Comparison of ENCODE assay signal across 8 mouse cellular contexts in the genomic region with DNA sequence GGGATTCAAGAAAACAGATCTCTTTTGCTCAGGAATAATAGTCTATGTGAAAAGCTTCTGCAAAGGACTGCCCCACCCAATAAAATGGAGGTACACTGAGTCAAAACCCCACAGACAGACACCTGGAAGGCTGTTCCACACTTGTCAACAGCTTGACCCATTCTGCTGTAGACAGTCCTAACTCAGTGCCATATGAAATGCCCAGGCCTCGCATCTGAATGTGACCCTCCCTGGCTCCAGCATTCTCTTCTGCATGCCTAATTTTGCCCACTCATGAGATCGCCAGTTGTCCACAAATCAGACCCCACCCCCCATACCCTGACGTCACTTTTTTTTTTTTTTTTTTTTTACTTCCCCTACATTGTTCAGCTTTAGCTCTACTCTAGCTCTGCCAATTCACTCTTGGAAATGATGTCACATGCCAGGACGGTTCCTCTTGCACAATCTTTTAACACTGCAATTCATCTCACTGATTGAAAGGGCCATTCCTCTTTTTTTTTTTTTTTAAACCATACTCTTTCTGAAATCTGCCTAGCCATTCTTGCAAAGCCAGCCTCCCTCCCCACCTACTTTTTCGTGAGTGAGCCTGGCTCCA. TPM values are rescaled to one million over a fixed set of nuclear protein-coding genes. Genes with fewer than 3 reads are reported as not detected.
DNase-seq lines count a peak whose midpoint lies in the region; ATAC-seq and TF ChIP-seq lines count a peak whose summit lies in the region.

No protein-coding gene starts in this region.

- H3K27me3 ChIP-seq in heart, embryonic 11.5 days (ENCODE audit: control insufficient read depth, insufficient read depth, low read length): no peaks in the 10 kb centered on the region
- no peaks in the 10 kb centered on the region for H3K27me3 ChIP-seq in forebrain, postnatal 0 days (ENCODE audit: insufficient read depth, low read length)

- no peak overlapping the region for H3K4me3 ChIP-seq in heart, embryonic 11.5 days (ENCODE audit: low read depth, low read length)
- H3K4me3 ChIP-seq in forebrain, postnatal 0 days (ENCODE audit: low read depth, low read length): no peak overlapping the region
- H3K4me3 ChIP-seq in macrophage (ENCODE audit: inconsistent target): no peak overlapping the region

- H3K9me3 ChIP-seq in heart, embryonic 11.5 days (replicated peaks; ENCODE audit: control insufficient read depth, low read length): no peaks in the 10 kb centered on the region
- H3K9me3 ChIP-seq in forebrain, postnatal 0 days (ENCODE audit: low read length): no peaks in the 10 kb centered on the region

- no peak for TF ChIP-seq CTCF in forebrain, postnatal 0 days (IDR thresholded peaks at IDR 0.05; ENCODE audit: low read depth)

- no peak overlapping the region for H3K9ac ChIP-seq in heart, embryonic 11.5 days (ENCODE audit: low read depth, low read length)
- H3K9ac ChIP-seq in forebrain, postnatal 0 days: no peak overlapping the region

- H3K4me2 ChIP-seq in heart, embryonic 11.5 days: no peak overlapping the region
- no peak overlapping the region for H3K4me2 ChIP-seq in forebrain, postnatal 0 days (ENCODE audit: low read depth)

- H3K79me2 ChIP-seq in macrophage (ENCODE audit: inconsistent target): no peaks in the 10 kb centered on the region

- 66% methylated on average over 5 of the region's 5 CpGs for WGBS in heart, embryonic 11.5 days (ENCODE audit: insufficient replicate concordance)
- WGBS in forebrain, postnatal 0 days: 18% methylated on average over 5 of the region's 5 CpGs
- 14% methylated on average over 4 of the region's 5 CpGs for WGBS in macrophage (ENCODE audit: missing documents)

- no peaks in the 10 kb centered on the region for H3K4me1 ChIP-seq in heart, embryonic 11.5 days (ENCODE audit: control insufficient read depth, insufficient read depth, low read length)
- H3K4me1 ChIP-seq in forebrain, postnatal 0 days (ENCODE audit: insufficient read depth): no peaks in the 10 kb centered on the region; the same call in 1 of the 2 replicates

- DNase-seq in heart, postnatal 10 days: peak; percentile 24 to 29
- DNase-seq in NIH3T3 (ENCODE audit: low read depth): peak; percentile 53
- peak; percentile 24 for DNase-seq in forebrain, postnatal 0 days
- no peak for DNase-seq in urinary bladder, postnatal 14 days (ENCODE audit: low spot score)
- DNase-seq in kidney, adult 9 months: no peak

- no peak overlapping the region for H3K27ac ChIP-seq in heart, embryonic 11.5 days (ENCODE audit: low read depth, low read length)
- no peak overlapping the region for H3K27ac ChIP-seq in forebrain, postnatal 0 days (ENCODE audit: low read depth, low read length)
- H3K27ac ChIP-seq in macrophage: peak overlapping the region; percentile 36

- no peaks in the 10 kb centered on the region for H3K36me3 ChIP-seq in heart, embryonic 11.5 days (ENCODE audit: control insufficient read depth, insufficient read depth, low read length)
- no peaks in the 10 kb centered on the region for H3K36me3 ChIP-seq in forebrain, postnatal 0 days (ENCODE audit: insufficient read depth)
- H3K36me3 ChIP-seq in macrophage (ENCODE audit: inconsistent target): no peaks in the 10 kb centered on the region

- intact Hi-C loops in heart, postnatal 10 days (cut with DNase I): no loop called here

- no peak for ATAC-seq in heart, embryonic 11.5 days (replicated peaks; ENCODE audit: insufficient number of reproducible peaks, low FRiP score, low TSS enrichment)
- ATAC-seq in forebrain, postnatal 0 days: no peak
- ATAC-seq in cerebellum, adult (ENCODE audit: insufficient number of reproducible peaks, low FRiP score, low TSS enrichment): no peak

RNA-seq across cellular contexts. Expression of gene Aqp9, which starts 1.5 kb away (rescaled TPM):
- total RNA-seq in heart, postnatal 10 days (2021): under 1 TPM; 0.12 to 0.29 TPM
- 0.10 and 0.36 TPM in 2 replicates for polyA plus RNA-seq in heart, embryonic 11.5 days (2014; fragmentation: Nextera tagmentation; extraction: Ambion mirVana)
- 0.48 and 0.62 TPM in 2 replicates for total RNA-seq in forebrain, postnatal 0 days (2014; rRNA removed)
- 1.2 and 2.3 TPM in 2 replicates for polyA plus RNA-seq in forebrain, postnatal 0 days (2015; fragmentation: Nextera tagmentation; extraction: Ambion mirVana)
- 1 to 10 TPM in 1 of 26 experiments, under 1 TPM in 7, not detected in 18; 0.16 to 2.6 (median 0.58) TPM for total RNA-seq in macrophage (2018; cell fraction: chromatin; rRNA removed)
- 1 to 10 TPM in 5 of 26 experiments, under 1 TPM in 20, not detected in 1; 0.06 to 2.0 (median 0.23) TPM for total RNA-seq in macrophage (2018; cell fraction: cytosol; rRNA removed)
- total RNA-seq in macrophage (2018; cell fraction: nucleus; rRNA removed): 1 to 10 TPM in 10 of 26 experiments, under 1 TPM in 4, not detected in 12; 0.27 to 4.6 (median 1.2) TPM
- polyA plus RNA-seq in macrophage (2018): 0.21 to 0.23 TPM in 2 of 3 replicates, not detected in the other

RNA-seq across cellular contexts. Expression of gene Aldh1a2, which starts 48.6 kb away (rescaled TPM):
- total RNA-seq in heart, postnatal 10 days (2021): 10 to 100 TPM; 35.9 to 46.6 TPM
- polyA plus RNA-seq in heart, embryonic 11.5 days (2014; fragmentation: Nextera tagmentation; extraction: Ambion mirVana): 48.8 and 53.2 TPM in 2 replicates
- 19.2 and 26.9 TPM in 2 replicates for total RNA-seq in forebrain, postnatal 0 days (2014; rRNA removed)
- 22.9 and 23.3 TPM in 2 replicates for polyA plus RNA-seq in forebrain, postnatal 0 days (2015; fragmentation: Nextera tagmentation; extraction: Ambion mirVana)
- total RNA-seq in macrophage (2018; cell fraction: chromatin; rRNA removed): 1 to 10 TPM in 1 of 26 experiments, not detected in 25; 1.4 TPM
- under 1 TPM in 9 of 26 experiments, not detected in 17; 0.04 to 0.10 (median 0.07) TPM for total RNA-seq in macrophage (2018; cell fraction: cytosol; rRNA removed)
- total RNA-seq in macrophage (2018; cell fraction: nucleus; rRNA removed): under 1 TPM in 1 of 26 experiments, not detected in 25; 0.38 TPM
- 0.17 TPM in 1 of 3 replicates, not detected in the others for polyA plus RNA-seq in macrophage (2018)

Comparison
In these comparisons a context has a peak if more than half of its experiments do, and no peak if none do; other contexts are left out.
1. DNase-seq: peak in heart, postnatal 10 days (2 of 2), NIH3T3 (single experiment) and forebrain, postnatal 0 days (single experiment); none in urinary bladder, postnatal 14 days (single experiment) and kidney, adult 9 months (single experiment).
2. RNA of gene Aldh1a2, which starts 48.6 kb away (polyA plus RNA-seq): 48.8 to 53.2 TPM in heart, embryonic 11.5 days and 22.9 to 23.3 TPM in forebrain, postnatal 0 days; 0.17 TPM in macrophage; every median in the first group is over 10 times any median in the second.